Mouse (Mus musculus) Patski (cell line): ENCODE measurements around the gene Micu2. TPM values are rescaled to one million over a fixed set of nuclear protein-coding genes. Genes with fewer than 3 reads are reported as not detected.

Experiments used
- ATAC-seq: fragments of 100-300 bp; one replicate; pipeline ENCODE4 v1.8.0; 2021
- CTCF ChIA-PET: fragments of 350-600 bp; sonication (Branson Sonifier 250); formaldehyde crosslinking; loops from one replicate; lab custom pipeline; 2022; ENCODE audit warnings: inconsistent platforms; lab: Charles Lee
- POLR2A ChIA-PET: fragments of 350-600 bp; sonication (Branson Sonifier 250); formaldehyde crosslinking; loops from one replicate; lab custom pipeline; 2022; ENCODE audit warnings: antibody characterized with exemption, inconsistent platforms; lab: Charles Lee
- DNase-seq: peaks from one replicate; pipeline ENCODE4 v3.0.0-alpha.2; 2011; ENCODE audit warnings: low read depth, low spot score
- H3K27me3 ChIP-seq: fragments of 371-371 bp; one replicate; pipeline ENCODE4 v1.5.1; 2021
- CTCF ChIP-seq: fragments of 100-300 bp; IDR thresholded peaks from one replicate; pipeline ENCODE4 v1.5.1; 2021
- in situ Hi-C: fragments of 300-500 bp; cut with MboI; formaldehyde crosslinking; loops from 3 replicates; pipeline ENCODE4 v1.11.1; 2018; ENCODE audit warnings: low pct_unique_long_range_greater_than_20kb, mixed read lengths
- polyA plus RNA-seq: library from polyadenylated mRNA; unstranded; gene quantifications from one replicate; pipeline ENCODE4 v1.2.3, GENCODE M21; 2021

The Micu2 gene
- polyA plus RNA-seq, 1 experiment from 2014 or later = 88.2 TPM

DNA sequence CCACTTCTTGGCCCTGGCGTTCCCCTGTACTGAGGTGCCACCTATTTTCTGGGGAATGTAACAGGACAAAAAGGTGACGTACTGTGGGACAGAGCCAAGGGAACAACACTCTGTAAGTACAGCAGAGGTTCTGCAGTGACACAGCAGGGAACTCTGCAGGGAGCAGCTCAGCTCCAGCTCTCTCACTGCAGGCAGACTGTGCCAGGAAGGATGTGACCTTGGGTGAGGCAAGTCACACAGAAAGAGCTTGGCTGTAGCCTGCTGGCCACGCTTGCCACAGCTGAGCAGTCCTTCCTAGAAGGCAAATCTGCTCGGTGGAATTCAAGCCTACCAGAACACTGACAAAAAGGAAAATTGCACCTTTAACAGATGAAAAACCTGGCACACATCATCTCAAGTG is 117.3 kb downstream of the Micu2 start:
- POLR2A ChIA-PET = interaction anchor here (0.7 kb wide), 1 partner anchor 16 kb away, joined by 3 read pairs; no protein-coding TSS in a partner anchor
- no peaks in the 10 kb centered on the region for H3K27me3 ChIP-seq
- DNase-seq = no peak
- in situ Hi-C loops = no loop called here
- no peak for TF ChIP-seq CTCF
- ATAC-seq = peak; percentile 87
- CTCF ChIA-PET = interaction anchor here (1.0 to 1.6 kb wide), 3 partner anchors 8 to 48 kb away, joined by 3 to 4 read pairs (median 4); partner anchors contain the start of gene Zdhhc20

DNA sequence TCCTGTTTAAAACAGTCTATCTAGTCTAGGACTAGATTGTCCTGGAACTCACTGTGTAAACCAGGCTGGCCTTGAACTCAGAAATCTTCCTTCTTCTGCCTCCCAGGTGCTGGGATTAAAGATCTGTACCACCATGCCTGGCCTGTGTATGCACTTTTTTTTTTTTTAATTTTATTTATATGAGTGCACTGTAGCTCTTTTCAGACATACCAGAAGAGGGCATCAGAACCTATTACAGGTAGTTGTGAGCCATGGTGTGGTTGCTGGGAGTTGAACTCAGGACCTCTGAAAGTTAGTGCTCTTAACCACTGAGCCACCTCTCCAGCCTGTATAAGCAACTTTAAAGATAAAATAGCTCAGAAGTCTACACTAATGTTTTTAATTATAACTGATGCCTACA is 118.0 kb downstream of the Micu2 start:
- CTCF ChIA-PET = interaction anchor here (1.0 to 1.6 kb wide), 3 partner anchors 8 to 43 kb away, joined by 3 to 4 read pairs (median 4); partner anchors contain the start of gene Zdhhc20
- DNase-seq = no peak
- ATAC-seq = no peak
- TF ChIP-seq CTCF = no peak
- POLR2A ChIA-PET = interaction anchor here (0.7 kb wide), 1 partner anchor 15 kb away, joined by 3 read pairs; no protein-coding TSS in a partner anchor
- in situ Hi-C loops = no loop called here
- H3K27me3 ChIP-seq = no peaks in the 10 kb centered on the region

DNA sequence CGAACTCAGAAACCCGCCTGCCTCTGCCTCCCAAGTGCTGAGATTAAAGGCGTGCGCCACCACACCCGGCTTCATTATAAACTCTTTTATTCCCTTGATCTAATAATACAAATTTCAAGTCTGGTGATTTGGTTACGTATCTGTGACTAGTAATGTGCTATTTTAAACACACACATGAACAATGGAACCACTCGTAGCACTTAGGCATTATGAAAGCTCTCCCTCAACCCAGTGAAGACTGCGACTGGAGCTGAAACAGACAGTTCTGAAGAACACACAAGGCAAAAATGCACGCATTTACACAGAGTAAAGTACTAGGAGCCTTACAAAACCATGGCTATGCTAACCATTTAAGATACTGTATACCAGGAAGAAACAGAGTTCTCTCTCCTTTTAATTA is 121.1 kb downstream of the Micu2 start:
- ChIA-PET POLR2A (no interaction called here), CTCF (no interaction called here)
- H3K27me3 ChIP-seq = no peaks in the 10 kb centered on the region
- in situ Hi-C loops = no loop called here
- ATAC-seq = no peak
- no peak for TF ChIP-seq CTCF
- DNase-seq = no peak

DNA sequence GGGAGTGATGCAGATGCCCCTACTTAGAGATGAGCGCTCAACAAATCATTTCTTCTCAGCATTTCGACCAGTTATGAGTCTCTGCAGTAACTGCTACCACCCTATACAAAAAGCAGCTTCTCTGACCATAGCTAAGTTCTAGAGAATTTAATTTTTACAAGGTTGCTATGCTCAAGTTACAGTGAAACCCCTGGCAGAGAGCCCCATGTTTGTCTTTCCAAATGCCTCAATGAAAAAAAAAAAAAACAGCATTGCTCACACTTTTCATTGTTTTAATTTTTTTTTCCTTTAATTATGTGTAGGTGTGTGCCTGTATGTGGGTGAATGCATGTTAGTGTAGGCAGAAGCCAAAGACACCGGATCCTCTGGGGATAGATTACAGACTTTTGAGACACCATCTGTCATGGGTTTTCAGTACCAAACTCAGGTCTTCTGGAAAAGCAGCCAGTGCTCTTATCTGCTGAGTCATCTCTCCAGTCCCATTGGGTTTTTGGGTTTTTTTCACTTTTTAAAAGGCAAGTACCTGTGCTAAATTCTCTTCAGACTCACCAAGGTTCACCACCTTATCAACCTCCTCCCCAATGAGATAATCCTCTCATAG is 132.3 kb downstream of the Micu2 start:
- ATAC-seq (no peak), DNase-seq (no peak)
- in situ Hi-C loops = no loop called here
- ChIA-PET POLR2A (interaction anchor here (0.9 kb wide), 1 partner anchor 15 kb away, joined by 3 read pairs; no protein-coding TSS in a partner anchor), CTCF (interaction anchor here (0.7 kb wide), 1 partner anchor 23 kb away, joined by 3 read pairs; no protein-coding TSS in a partner anchor)
- TF ChIP-seq CTCF = no peak
- H3K27me3 ChIP-seq = no peaks in the 10 kb centered on the region

Other genes starting within 250 kb of the Micu2 start
- 40.6 TPM for gene Lats2, start 240.9 kb downstream of the Micu2 start, polyA plus RNA-seq
- gene Sap18, start 201.1 kb downstream of the Micu2 start, polyA plus RNA-seq = 23.1 TPM
- 12.9 TPM for gene Ska3, start 173.1 kb downstream of the Micu2 start, polyA plus RNA-seq
- gene Mrpl57, start 173.0 kb downstream of the Micu2 start, polyA plus RNA-seq = 57.0 TPM
- gene Zdhhc20, start 109.0 kb downstream of the Micu2 start, polyA plus RNA-seq = 39.3 TPM
- 2.0 TPM for gene Fgf9, start 71.3 kb upstream of the Micu2 start, polyA plus RNA-seq